Mouse (Mus musculus) heart, embryonic 14.5 days (tissue): Measurements from ENCODE around the gene P2ry13. TPM values are rescaled to one million over a fixed set of nuclear protein-coding genes. Genes with fewer than 3 reads are reported as not detected.

Source experiments
- ATAC-seq: fragments of 200-750 bp; cut with Nextera tagmentation; 2 replicates; pipeline ENCODE4 v1.8.0; 2017; ENCODE audit warnings: low read depth, moderate TSS enrichment; ENCODE audit not compliant: insufficient number of reproducible peaks, insufficient read depth, low FRiP score
- H3K27ac ChIP-seq, 2 experiments: fragments of 200-500 bp in 1 of 2; fragments of 300-500 bp in 1 of 2; sonication (generic) in 1 of 2; replicated peaks in 1 of 2; 2 replicates each; pipeline ENCODE4 v1.5.1; 2012 to 2014; ENCODE audit warnings: low read depth in 2 of 2, low read length in 2 of 2, control low read depth in 1 of 2, mild to moderate bottlenecking in 1 of 2, mixed read lengths in 1 of 2; ENCODE audit not compliant: control insufficient read depth in 1 of 2, insufficient read depth in 1 of 2
- H3K27me3 ChIP-seq: fragments of 300-500 bp; sonication (generic); 2 replicates; pipeline ENCODE4 v1.6.1; 2014; ENCODE audit warnings: mild to moderate bottlenecking, low read length, control low read depth; ENCODE audit not compliant: control insufficient read depth, insufficient read depth
- H3K36me3 ChIP-seq: fragments of 300-500 bp; sonication (generic); 2 replicates; pipeline ENCODE4 v1.6.1; 2014; ENCODE audit warnings: mild to moderate bottlenecking, control low read depth, low read length, mixed read lengths; ENCODE audit not compliant: control insufficient read depth, insufficient read depth
- H3K4me1 ChIP-seq, 2 experiments: fragments of 200-500 bp in 1 of 2; fragments of 300-500 bp in 1 of 2; sonication (generic) in 1 of 2; 2 replicates each; pipeline ENCODE4 v1.6.1; 2012 to 2014; ENCODE audit warnings: low read length in 2 of 2, control low read depth in 1 of 2, mixed read lengths in 1 of 2; ENCODE audit not compliant: control insufficient read depth in 2 of 2, insufficient read depth in 2 of 2
- H3K4me2 ChIP-seq: fragments of 300-500 bp; sonication (generic); 2 replicates; pipeline ENCODE4 v1.6.1; 2014; ENCODE audit warnings: mild to moderate bottlenecking, low read length
- H3K4me3 ChIP-seq, 2 experiments: fragments of 200-500 bp in 1 of 2; fragments of 300-500 bp in 1 of 2; sonication (generic) in 1 of 2; 2 replicates each; pipeline ENCODE4 v1.5.1; 2012 to 2014; ENCODE audit warnings: low read length in 2 of 2, mild to moderate bottlenecking in 2 of 2, control low read depth in 1 of 2, low read depth in 1 of 2, moderate library complexity in 1 of 2; ENCODE audit not compliant: control insufficient read depth in 1 of 2, insufficient read depth in 1 of 2
- H3K9ac ChIP-seq: fragments of 300-500 bp; sonication (generic); 2 replicates; pipeline ENCODE4 v1.6.1; 2014; ENCODE audit warnings: mild to moderate bottlenecking, low read length
- H3K9me3 ChIP-seq: fragments of 300-500 bp; sonication (generic); 2 replicates; pipeline ENCODE4 v1.6.1; 2016; ENCODE audit warnings: low read length, control low read depth; ENCODE audit not compliant: control insufficient read depth
- WGBS: fragments of 180-500 bp; shearing (Covaris S2); extraction: QIAGEN DNeasy Blood & Tissue Kit; methylation state at CpG from one replicate; pipeline ENCODE4 v1.1.7; 2014; 5-methylcytosine and 5-hydroxymethylcytosine counted together
- polyA plus RNA-seq: library from polyadenylated mRNA; unstranded; fragments of >200 nt; fragmentation: Nextera tagmentation; extraction: Ambion mirVana; gene quantifications from 2 replicates; pipeline ENCODE4 v1.2.1, GENCODE M21; 2014

P2ry13 gene
- polyA plus RNA-seq, 1 experiment from 2014 or later, result 0.78 TPM

GRCm38 (mm10) chr3:59228730-59229551, 18.3 kb upstream of the P2ry13 start:
- peak overlapping the region; percentile 74 to 77 for H3K27ac ChIP-seq
- ATAC-seq, result no peak

GRCm38 (mm10) chr3:59227696-59228095, 17.0 kb upstream of the P2ry13 start:
- Histone ChIP-seq H3K9ac (no peak overlapping the region), H3K36me3 (no peaks in the 10 kb centered on the region), H3K4me2 (no peak overlapping the region), H3K27ac (no peak overlapping the region), H3K9me3 (no peaks in the 10 kb centered on the region), H3K27me3 (no peaks in the 10 kb centered on the region), H3K4me1 (peaks cover 5 to 9% of the 10 kb centered on the region in 2 experiments; a peak in 3 of 4 replicates), H3K4me3 (no peak overlapping the region)
- WGBS, result 89% methylated on average over 9 of the region's 9 CpGs
- no peak for ATAC-seq

More at GRCm38 (mm10) chr3:59228730-59229551, 18.3 kb upstream of the P2ry13 start:
- Histone ChIP-seq H3K4me3 (no peak overlapping the region), H3K36me3 (no peaks in the 10 kb centered on the region), H3K4me1 (peaks cover 5 to 9% of the 10 kb centered on the region in 2 experiments; a peak in 3 of 4 replicates), H3K4me2 (peak overlapping the region; percentile 51), H3K27me3 (no peaks in the 10 kb centered on the region), H3K9me3 (no peaks in the 10 kb centered on the region), H3K9ac (no peak overlapping the region)
- WGBS, result 27% methylated on average over 10 of the region's 10 CpGs

GRCm38 (mm10) chr3:59225411-59225810, 14.7 kb upstream of the P2ry13 start:
- no peak for ATAC-seq
- no peak overlapping the region for H3K4me3 ChIP-seq
- no peak overlapping the region for H3K4me2 ChIP-seq

DNA sequence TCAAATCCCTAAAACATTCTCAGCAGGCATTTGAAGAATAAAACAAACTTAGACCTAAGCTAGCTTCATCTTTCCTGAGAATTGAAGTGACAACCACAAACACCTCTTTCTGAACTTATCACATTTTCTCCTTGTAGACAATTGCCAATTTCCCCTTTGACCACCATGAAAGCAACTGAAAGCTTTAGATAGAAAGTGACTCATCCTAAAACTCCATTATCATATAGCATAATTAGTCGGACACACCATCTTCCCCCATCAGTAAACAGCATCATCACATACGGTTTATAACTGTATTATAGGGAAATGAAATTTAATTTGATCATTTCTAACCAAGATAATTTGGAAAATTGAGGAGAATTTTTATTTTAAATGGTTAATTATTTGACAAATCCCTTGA, 11.6 kb upstream of the P2ry13 start:
- H3K4me1 ChIP-seq, result no peaks in the 10 kb centered on the region
- 83% methylated on average over 2 of the region's 2 CpGs for WGBS
- no peaks in the 10 kb centered on the region for H3K9me3 ChIP-seq
- H3K4me2 ChIP-seq, result no peak overlapping the region
- H3K36me3 ChIP-seq, result no peaks in the 10 kb centered on the region
- ATAC-seq, result no peak
- no peak overlapping the region for H3K9ac ChIP-seq
- H3K27ac ChIP-seq, result no peak overlapping the region
- no peaks in the 10 kb centered on the region for H3K27me3 ChIP-seq
- no peak overlapping the region for H3K4me3 ChIP-seq

More at GRCm38 (mm10) chr3:59225411-59225810, 14.7 kb upstream of the P2ry13 start:
- Histone ChIP-seq H3K27me3 (no peaks in the 10 kb centered on the region), H3K9me3 (no peaks in the 10 kb centered on the region), H3K4me1 (peaks cover 5 to 9% of the 10 kb centered on the region in 2 experiments; a peak in 3 of 4 replicates), H3K27ac (no peak overlapping the region), H3K36me3 (no peaks in the 10 kb centered on the region), H3K9ac (no peak overlapping the region)

DNA sequence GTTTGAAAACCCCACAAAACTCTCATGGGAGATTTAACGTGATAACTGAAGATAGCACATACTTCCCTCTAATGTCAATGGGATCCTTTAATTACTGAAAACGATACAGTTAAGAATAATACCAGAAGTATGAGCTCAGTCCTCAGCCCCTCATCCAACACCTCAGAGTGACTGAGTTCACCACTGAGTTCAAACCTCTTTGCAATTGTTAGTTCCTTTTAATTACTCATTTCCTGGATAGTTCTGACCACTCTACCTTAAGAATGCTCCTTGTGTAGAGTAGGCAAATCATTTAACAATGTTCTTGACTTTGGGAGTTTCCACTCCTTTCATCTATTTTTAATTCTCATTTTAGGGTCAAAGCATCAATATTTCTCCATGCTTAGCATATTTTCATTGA, 8.6 kb upstream of the P2ry13 start:
- Histone ChIP-seq H3K4me1 (no peaks in the 10 kb centered on the region), H3K27ac (no peak overlapping the region), H3K4me2 (no peak overlapping the region), H3K9ac (no peak overlapping the region), H3K9me3 (no peaks in the 10 kb centered on the region), H3K36me3 (no peaks in the 10 kb centered on the region), H3K27me3 (no peaks in the 10 kb centered on the region), H3K4me3 (no peak overlapping the region)
- no peak for ATAC-seq
- WGBS, result 72% methylated on average over 2 of the region's 2 CpGs

- ATAC-seq, result no peak
- Histone ChIP-seq H3K36me3 (no peaks in the 10 kb centered on the region), H3K4me2 (no peak overlapping the region), H3K9me3 (no peaks in the 10 kb centered on the region), H3K9ac (no peak overlapping the region), H3K27ac (no peak overlapping the region), H3K4me3 (no peak overlapping the region), H3K27me3 (no peaks in the 10 kb centered on the region), H3K4me1 (no peaks in the 10 kb centered on the region; a peak in 1 of 4 replicates)
- 88% methylated on average over 10 of the region's 10 CpGs for WGBS
Observed at GRCm38 (mm10) chr3:59217211-59217610, 6.5 kb upstream of the P2ry13 start.

GRCm38 (mm10) chr3:59212404-59212803, 1.7 kb upstream of the P2ry13 start:
- Histone ChIP-seq H3K9ac (no peak overlapping the region), H3K4me1 (peaks cover 2 to 3% of the 10 kb centered on the region in 2 experiments; a peak in 2 of 4 replicates), H3K9me3 (no peaks in the 10 kb centered on the region), H3K27ac (no peak overlapping the region), H3K36me3 (no peaks in the 10 kb centered on the region), H3K27me3 (no peaks in the 10 kb centered on the region), H3K4me2 (no peak overlapping the region), H3K4me3 (no peak overlapping the region)
- no peak for ATAC-seq
